Mouse (Mus musculus): ENCODE measurements at regions not wholly inside any gene's neighbourhood (a gene's known extent, or its start where the extent isn't known, plus 50 kb on each side); places are given as distances from the start of the nearest gene placed in this dataset.

DNA sequence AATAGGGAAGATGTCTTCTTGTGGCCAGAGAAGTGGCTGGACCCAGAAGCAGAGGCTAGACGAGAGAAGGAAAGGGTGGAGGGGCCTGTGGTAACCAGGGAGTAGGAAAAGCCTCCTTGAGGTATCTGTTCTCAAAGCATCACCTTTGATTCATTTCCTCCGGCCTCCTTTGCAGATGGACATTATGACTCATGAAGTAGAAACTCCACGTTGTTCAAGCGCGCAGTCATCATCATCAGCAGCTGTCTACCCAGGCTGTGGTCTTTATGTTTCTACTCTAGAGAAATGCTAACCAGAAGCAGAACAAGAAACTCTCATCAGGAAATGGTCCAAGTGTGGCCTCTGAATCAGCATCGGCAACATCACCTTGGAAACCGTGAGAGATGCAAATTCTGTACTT lies 50.3 kb upstream of the Acpp start:
- TF ChIP-seq CTCF (IDR thresholded peaks at IDR 0.05; ENCODE audit: borderline replicate concordance, extremely low read depth, insufficient read depth, insufficient read length) (no peak), POLR2A (IDR thresholded peaks at IDR 0.05; ENCODE audit: borderline replicate concordance, extremely low read depth, insufficient read depth, insufficient read length, poor library complexity, severe bottlenecking) (no peak)
- DNase-seq (ENCODE audit: low read depth): no peak

Measured in brain, embryonic 14.5 days (tissue).